Mouse (Mus musculus) liver, embryonic 15.5 days (tissue): ENCODE measurements around the gene Rps16. TPM values are rescaled to one million over a fixed set of nuclear protein-coding genes. Genes with fewer than 3 reads are reported as not detected.
"Not testable (repeated sequence)": the region's sequence is repeated elsewhere in the genome, so short reads cannot be mapped to it uniquely, and the experiment has no call there.

ENCODE experiments used
- ATAC-seq: fragments of 200-750 bp; cut with Nextera tagmentation; 2 replicates; pipeline ENCODE4 v1.8.0; 2017; ENCODE audit warnings: moderate number of reproducible peaks, mild to moderate bottlenecking, moderate library complexity; ENCODE audit not compliant: insufficient read depth
- H3K27ac ChIP-seq: fragments of 300-500 bp; sonication (generic); replicated peaks from 2 replicates; pipeline ENCODE4 v1.5.1; 2015; ENCODE audit warnings: mild to moderate bottlenecking, inconsistent platforms
- H3K27me3 ChIP-seq: fragments of 300-500 bp; sonication (generic); 2 replicates; pipeline ENCODE4 v1.6.1; 2015; ENCODE audit warnings: mild to moderate bottlenecking, inconsistent platforms
- H3K36me3 ChIP-seq: fragments of 300-500 bp; sonication (generic); replicated peaks from 2 replicates; pipeline ENCODE4 v1.6.1; 2015; ENCODE audit warnings: moderate library complexity, mild to moderate bottlenecking, inconsistent platforms
- H3K4me1 ChIP-seq: fragments of 300-500 bp; sonication (generic); replicated peaks from 2 replicates; pipeline ENCODE4 v1.6.1; 2015; ENCODE audit warnings: inconsistent platforms
- H3K4me2 ChIP-seq: fragments of 300-500 bp; sonication (generic); 2 replicates; pipeline ENCODE4 v1.6.1; 2015; ENCODE audit warnings: moderate library complexity, mild to moderate bottlenecking, inconsistent platforms
- H3K4me3 ChIP-seq: fragments of 300-500 bp; sonication (generic); replicated peaks from 2 replicates; pipeline ENCODE4 v1.5.1; 2015; ENCODE audit warnings: mild to moderate bottlenecking, inconsistent platforms
- H3K9ac ChIP-seq: fragments of 300-500 bp; sonication (generic); 2 replicates; pipeline ENCODE4 v1.6.1; 2015; ENCODE audit warnings: moderate library complexity, mild to moderate bottlenecking, inconsistent platforms
- H3K9me3 ChIP-seq: fragments of 300-500 bp; sonication (generic); replicated peaks from 2 replicates; pipeline ENCODE4 v1.6.1; 2016; ENCODE audit warnings: inconsistent platforms
- WGBS: fragments of 180-500 bp; shearing (Covaris S2); methylation state at CpG from one replicate; pipeline ENCODE4 v1.1.7; 2015; ENCODE audit warnings: mixed read lengths; ENCODE audit not compliant: insufficient replicate concordance; 5-methylcytosine and 5-hydroxymethylcytosine counted together
- polyA plus RNA-seq: library from polyadenylated mRNA; unstranded; fragments of >200 nt; fragmentation: Nextera tagmentation; extraction: Ambion mirVana; gene quantifications from 2 replicates; pipeline ENCODE4 v1.2.1, GENCODE M21; 2015

Gene Rps16
- polyA plus RNA-seq, 1 experiment from 2014 or later = 619 TPM

DNA sequence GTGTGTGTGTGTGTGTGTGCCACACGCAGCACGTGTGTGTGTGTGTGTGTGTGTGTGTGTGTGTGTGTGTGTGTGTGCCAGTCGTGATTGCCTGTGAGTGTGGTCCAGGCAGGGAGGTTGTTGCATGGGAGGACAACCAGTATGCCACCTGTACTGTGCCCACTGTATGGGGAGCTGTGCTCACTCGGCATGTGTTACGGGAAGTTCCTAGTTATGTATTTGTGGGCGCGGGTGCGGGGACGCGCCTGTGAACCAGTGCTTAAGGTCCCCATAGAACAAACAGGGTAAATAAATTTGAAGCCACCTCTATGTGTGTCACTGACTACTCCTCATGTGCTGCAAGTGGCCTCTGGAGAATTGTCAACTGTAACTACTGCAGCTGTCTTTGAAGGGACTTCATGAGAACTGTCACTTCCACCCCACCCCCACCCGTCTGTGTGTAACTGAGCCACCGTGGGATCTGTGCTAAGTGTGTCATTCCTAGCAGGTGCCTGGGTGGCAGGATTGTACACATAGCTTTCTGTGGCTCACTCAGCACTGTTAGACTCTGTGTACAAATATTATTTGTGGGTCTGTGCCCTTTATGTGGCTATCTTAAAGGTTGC, 32.0 kb downstream of the Rps16 start:
- H3K9ac ChIP-seq = peak overlapping the region; percentile 48
- ATAC-seq = peak; percentile 4
- H3K4me1 ChIP-seq = peaks cover 90% of the 10 kb centered on the region
- H3K9me3 ChIP-seq = no peaks in the 10 kb centered on the region
- peak overlapping the region; percentile 95 for H3K4me2 ChIP-seq
- peak overlapping the region; percentile 94 for H3K27ac ChIP-seq
- H3K27me3 ChIP-seq = no peaks in the 10 kb centered on the region
- H3K4me3 ChIP-seq = peak overlapping the region; percentile 57
- peaks cover 19% of the 10 kb centered on the region for H3K36me3 ChIP-seq
- 4% methylated on average over 12 of the region's 12 CpGs for WGBS

DNA sequence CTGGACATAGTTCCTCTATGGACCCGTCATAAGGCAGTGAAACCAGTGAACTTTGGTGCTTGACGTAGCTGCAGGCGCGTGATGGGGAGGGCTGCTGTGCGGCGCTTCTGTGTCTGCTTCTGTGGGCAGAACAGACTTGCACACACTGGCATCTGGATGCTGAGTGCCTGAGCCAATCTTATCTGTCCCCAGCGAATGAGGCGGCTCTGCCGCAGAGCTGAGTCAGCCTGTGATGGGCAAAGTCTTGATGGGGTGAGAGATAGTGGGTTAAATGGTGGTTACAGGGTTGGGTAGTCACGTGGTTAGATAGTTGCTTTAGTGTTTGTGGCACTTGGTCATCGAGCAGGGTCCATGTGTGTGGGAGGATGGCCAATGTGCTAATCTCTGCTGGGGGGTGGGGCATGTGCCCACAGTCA, 32.5 kb downstream of the Rps16 start:
- Histone ChIP-seq H3K27me3 (no peaks in the 10 kb centered on the region), H3K36me3 (peaks cover 18% of the 10 kb centered on the region), H3K27ac (peak overlapping the region; percentile 94), H3K9me3 (no peaks in the 10 kb centered on the region), H3K4me3 (peak overlapping the region; percentile 57), H3K4me1 (peaks cover 85% of the 10 kb centered on the region), H3K4me2 (peak overlapping the region; percentile 95), H3K9ac (peak overlapping the region; percentile 48)
- peak; percentile 53 for ATAC-seq
- under 1% methylated on average over 11 of the region's 11 CpGs for WGBS

DNA sequence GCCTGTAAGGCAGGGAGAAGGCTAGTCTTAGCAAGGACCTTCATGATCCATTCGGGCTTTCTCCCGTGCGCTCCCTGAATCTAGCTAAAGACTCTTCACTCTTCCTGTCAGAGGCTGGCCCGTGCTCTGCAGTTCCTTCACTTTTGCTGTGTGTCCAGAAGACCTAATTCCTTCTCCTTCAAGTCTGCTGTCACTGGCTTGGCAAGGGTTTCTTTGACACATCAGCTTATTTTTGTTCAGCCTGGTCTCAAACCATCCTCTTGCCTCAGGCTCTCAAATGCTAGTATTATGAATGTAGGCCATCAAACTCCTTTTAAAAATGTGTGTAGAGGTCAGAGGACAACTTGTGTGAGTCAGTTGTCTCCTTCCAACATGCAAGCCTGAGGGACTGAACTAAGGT, 33.2 kb downstream of the Rps16 start:
- peaks cover 22% of the 10 kb centered on the region for H3K36me3 ChIP-seq
- H3K9ac ChIP-seq = peak overlapping the region; percentile 15; the same call in 1 of the 2 replicates
- no peak overlapping the region for H3K4me3 ChIP-seq
- H3K4me2 ChIP-seq = peak overlapping the region; percentile 95
- no peak for ATAC-seq
- WGBS = 36% methylated on average over 4 of the region's 4 CpGs
- H3K9me3 ChIP-seq = no peaks in the 10 kb centered on the region
- H3K27me3 ChIP-seq = no peaks in the 10 kb centered on the region
- peak overlapping the region; percentile 94 for H3K27ac ChIP-seq
- H3K4me1 ChIP-seq = peaks cover 84% of the 10 kb centered on the region

DNA sequence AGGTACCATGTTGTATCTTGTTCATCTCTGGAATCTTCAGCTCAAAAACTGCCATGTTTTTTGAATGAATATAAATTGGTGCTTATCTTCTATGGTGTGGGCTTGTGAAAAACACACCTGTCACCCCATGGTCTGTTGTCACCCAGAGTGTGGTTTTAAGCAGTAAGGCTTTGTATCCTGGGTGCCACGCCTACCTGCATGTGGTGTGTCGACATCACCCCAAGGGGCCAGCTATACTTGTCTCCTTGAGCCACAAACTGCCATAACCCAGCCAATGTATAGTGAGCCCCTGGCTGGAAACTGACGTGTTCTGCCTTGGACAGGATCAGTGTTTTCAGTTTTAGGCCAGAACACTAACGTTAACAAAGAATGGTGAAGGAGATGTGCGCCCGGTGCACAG, 33.7 kb downstream of the Rps16 start:
- Histone ChIP-seq H3K27ac (peak overlapping the region; percentile 94), H3K9ac (no peak overlapping the region), H3K27me3 (no peaks in the 10 kb centered on the region), H3K4me1 (peaks cover 80% of the 10 kb centered on the region), H3K36me3 (peaks cover 28% of the 10 kb centered on the region), H3K4me3 (no peak overlapping the region), H3K4me2 (no peak overlapping the region; the same call in 1 of the 2 replicates), H3K9me3 (no peaks in the 10 kb centered on the region)
- WGBS = 50% methylated on average over 6 of the region's 6 CpGs
- no peak for ATAC-seq

DNA sequence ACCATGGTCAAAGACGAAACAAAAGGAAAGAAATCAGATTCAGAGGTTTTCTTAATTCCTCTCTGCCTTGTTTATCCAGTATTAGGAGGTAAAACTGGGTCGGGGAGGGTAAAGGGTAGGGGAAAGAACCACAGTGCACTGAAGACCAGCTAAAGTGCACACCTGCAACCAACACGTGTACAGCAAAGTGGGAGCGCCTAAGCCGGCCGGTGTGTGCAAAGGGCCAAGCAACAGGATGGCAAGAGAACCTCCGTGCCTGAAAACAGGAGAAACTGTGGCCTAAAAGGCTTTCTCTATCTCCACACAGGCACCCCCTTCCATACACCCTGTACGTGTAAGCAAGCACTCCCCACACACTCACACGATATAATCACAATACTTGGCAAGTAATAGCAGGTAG, 34.7 kb downstream of the Rps16 start:
- no peak for ATAC-seq
- Histone ChIP-seq H3K27ac (peak overlapping the region; percentile 62), H3K9me3 (no peaks in the 10 kb centered on the region), H3K4me1 (peaks cover 69% of the 10 kb centered on the region), H3K36me3 (peaks cover 38% of the 10 kb centered on the region), H3K4me2 (no peak overlapping the region), H3K4me3 (no peak overlapping the region), H3K27me3 (no peaks in the 10 kb centered on the region), H3K9ac (no peak overlapping the region)
- 77% methylated on average over 9 of the region's 9 CpGs for WGBS

DNA sequence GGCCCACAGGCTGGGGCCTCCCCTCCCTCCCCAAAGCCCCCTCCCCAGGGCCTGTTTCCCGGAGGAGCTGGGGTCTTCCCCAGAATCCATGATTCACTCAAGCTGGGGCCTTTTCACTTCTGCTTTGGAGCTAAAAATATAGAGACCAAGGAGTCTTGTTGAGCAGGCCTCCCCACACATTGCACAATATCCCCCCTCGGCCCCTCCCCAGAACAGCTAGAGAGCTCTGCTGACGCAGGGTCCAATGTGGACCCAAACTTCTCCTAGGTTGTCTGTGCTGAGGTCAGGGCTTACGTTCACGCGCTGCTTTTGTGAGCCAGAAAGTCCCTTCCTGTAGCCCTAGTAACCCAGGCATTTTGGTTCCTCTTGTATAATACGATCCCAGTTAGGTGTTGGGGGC, 35.6 kb downstream of the Rps16 start:
- H3K27me3 ChIP-seq = no peaks in the 10 kb centered on the region
- no peak overlapping the region for H3K4me3 ChIP-seq
- H3K36me3 ChIP-seq = peaks cover 45% of the 10 kb centered on the region
- no peak overlapping the region for H3K9ac ChIP-seq
- H3K9me3 ChIP-seq = no peaks in the 10 kb centered on the region
- WGBS = 41% methylated on average over 7 of the region's 7 CpGs
- H3K4me1 ChIP-seq = peaks cover 64% of the 10 kb centered on the region
- ATAC-seq = no peak
- peak overlapping the region; percentile 62 for H3K27ac ChIP-seq
- H3K4me2 ChIP-seq = no peak overlapping the region

DNA sequence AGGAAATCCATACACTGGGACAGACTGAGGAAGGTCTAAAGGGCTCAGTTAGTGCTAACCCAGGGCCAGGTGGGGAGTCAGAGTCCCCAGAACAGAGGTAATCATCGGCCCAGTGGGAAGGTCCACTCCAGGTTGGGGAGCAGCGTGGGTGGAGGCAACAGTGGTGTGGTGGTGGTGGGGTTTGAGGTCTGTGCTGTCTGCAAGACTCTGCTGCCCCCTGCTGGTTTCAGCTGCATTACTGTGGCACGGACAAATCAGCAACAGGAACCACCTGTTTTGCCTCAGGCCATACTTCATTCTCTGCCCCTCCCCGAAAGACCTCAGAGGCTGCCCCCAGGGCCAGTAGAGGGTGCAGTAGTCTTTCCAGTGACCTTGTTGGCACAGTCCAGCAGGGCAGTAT, 36.0 kb downstream of the Rps16 start:
- Histone ChIP-seq H3K36me3 (peaks cover 45% of the 10 kb centered on the region), H3K4me1 (peaks cover 64% of the 10 kb centered on the region), H3K27ac (peak overlapping the region; percentile 62), H3K9me3 (no peaks in the 10 kb centered on the region), H3K9ac (no peak overlapping the region), H3K4me2 (no peak overlapping the region), H3K4me3 (no peak overlapping the region), H3K27me3 (no peaks in the 10 kb centered on the region)
- 1% methylated on average over 4 of the region's 4 CpGs for WGBS
- peak; percentile 19 for ATAC-seq

DNA sequence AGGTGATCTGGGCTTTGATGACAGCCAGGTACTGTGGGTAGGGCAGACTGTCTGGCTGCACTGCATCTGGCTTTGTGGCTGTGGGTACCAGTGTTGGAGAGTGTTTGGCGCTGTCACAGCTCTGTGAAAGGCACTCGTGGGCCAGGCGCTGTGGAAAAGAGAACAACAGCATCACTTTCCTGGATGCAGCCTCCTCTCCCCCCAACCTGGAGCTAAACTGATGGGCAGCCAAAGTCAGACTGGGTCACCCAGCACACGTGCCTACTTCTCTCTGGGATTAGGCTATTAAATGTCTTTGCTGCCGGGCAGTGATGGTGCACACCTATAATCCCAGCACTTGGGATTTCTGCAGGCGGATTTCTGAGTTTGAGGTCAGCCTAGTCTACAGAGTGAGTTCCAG, 36.4 kb downstream of the Rps16 start:
- peaks cover 64% of the 10 kb centered on the region for H3K4me1 ChIP-seq
- not testable (repeated sequence) for H3K9me3 ChIP-seq, H3K9ac ChIP-seq, H3K27me3 ChIP-seq, ATAC-seq, H3K27ac ChIP-seq, H3K4me2 ChIP-seq, H3K4me3 ChIP-seq
- WGBS = 60% methylated on average over 6 of the region's 6 CpGs
- H3K36me3 ChIP-seq = peaks cover 45% of the 10 kb centered on the region

DNA sequence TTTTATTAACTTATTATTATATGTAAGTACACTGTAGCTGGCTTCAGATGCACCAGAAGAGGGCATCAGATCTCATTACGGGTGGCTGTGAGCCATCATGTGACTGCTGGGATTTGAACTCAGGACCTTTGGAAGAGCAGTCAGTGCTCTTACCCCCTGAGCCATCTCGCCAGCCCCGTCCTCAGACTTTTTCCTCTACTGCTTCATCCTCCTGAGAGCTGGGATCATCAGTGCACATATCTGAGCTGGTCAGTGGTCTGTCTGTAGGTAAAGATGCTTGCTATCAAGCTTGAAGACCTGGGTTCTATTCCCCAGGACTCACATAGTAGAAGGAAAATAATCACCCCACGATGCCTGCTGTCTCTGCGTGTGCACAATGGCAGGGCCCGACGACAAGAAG, 36.9 kb downstream of the Rps16 start:
- not testable (repeated sequence) for ATAC-seq, H3K4me3 ChIP-seq, H3K9me3 ChIP-seq, H3K27me3 ChIP-seq, H3K27ac ChIP-seq, H3K4me2 ChIP-seq, H3K9ac ChIP-seq
- H3K36me3 ChIP-seq = peaks cover 45% of the 10 kb centered on the region
- peaks cover 62% of the 10 kb centered on the region for H3K4me1 ChIP-seq
- WGBS = 62% methylated on average over 7 of the region's 7 CpGs

DNA sequence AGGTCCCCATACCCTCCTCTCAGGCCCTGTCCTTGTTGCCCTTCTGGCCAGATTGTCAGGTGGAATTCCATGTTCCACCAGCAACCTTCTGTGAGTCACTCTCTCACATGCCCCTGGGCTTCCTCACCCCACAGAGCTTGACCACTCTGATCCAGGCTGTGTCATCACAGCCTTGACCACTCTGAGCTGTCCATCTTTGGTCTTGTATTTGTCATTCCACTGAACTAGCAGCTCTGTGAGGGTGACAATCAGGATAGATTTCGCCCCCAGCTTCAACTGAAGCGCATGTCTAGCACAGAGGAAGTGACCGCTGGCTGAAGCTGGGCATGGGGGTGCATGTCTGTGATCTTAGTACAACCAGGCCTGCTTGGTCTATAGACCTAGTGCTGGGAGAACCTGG, 39.9 kb downstream of the Rps16 start:
- peaks cover 49% of the 10 kb centered on the region for H3K36me3 ChIP-seq
- ATAC-seq = no peak
- H3K4me1 ChIP-seq = peaks cover 50% of the 10 kb centered on the region

DNA sequence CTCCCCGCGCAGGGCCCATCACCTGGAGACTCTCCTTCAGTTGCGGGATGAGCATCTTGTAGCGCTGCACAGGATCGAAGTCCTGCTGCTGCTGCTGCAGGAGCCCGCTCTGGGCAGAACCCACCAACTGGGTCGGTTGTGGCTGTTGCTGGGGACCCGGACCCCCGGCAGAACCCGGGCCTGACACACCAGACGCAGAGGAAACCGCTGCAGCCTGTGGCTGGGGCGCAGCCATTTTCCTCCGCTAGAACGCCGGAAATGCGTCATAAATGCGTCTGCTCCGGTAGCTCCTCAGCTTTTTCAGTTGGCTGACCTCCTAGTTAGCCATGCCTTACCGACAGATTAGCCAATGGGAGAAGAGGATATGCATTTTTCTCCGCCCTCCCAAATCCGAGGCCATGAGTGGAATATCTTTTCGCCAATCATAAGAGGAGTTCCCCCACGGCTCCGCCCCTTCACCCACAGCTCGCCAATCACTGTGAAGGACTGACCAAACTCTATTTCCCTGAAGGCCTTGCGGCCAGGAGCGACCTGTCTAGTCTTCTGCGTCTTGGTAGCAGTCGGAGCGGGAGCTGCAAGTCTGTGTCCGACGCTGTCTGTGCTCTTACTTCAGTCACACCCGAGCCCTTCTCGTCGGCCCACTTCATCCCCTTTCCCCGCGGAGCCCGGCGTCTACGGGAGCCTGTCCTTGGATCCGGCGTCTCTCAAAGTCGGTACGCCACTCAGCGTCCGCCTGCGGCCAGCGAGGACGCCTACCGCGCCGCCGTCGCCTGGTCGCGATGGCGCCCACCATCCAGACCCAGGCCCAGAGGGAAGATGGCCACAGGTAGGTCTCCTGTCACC, 42.2 kb downstream of the Rps16 start, which contains the start of the genes Med29 and Paf1:
Med29 (minus strand) TSS at position 280 of the 843 bp plus-strand sequence.
Paf1 (plus strand) TSS at position 523 of the 843 bp plus-strand sequence.
- peak within 1 kb of the TSS; percentile 94 for H3K4me3 ChIP-seq
- H3K27ac ChIP-seq = peak within 1 kb of the TSS; percentile 84
- H3K4me2 ChIP-seq = peak within 1 kb of the TSS; percentile 98
- peak within 1 kb of the TSS; percentile 87 for H3K9ac ChIP-seq
- H3K27me3 ChIP-seq = no peaks in the 10 kb centered on the region
- H3K9me3 ChIP-seq = no peaks in the 10 kb centered on the region
- peak; percentile 97 for ATAC-seq
- peaks cover 37% of the 10 kb centered on the region for H3K4me1 ChIP-seq
- peaks cover 55% of the 10 kb centered on the region for H3K36me3 ChIP-seq
- WGBS = under 1% methylated on average over 58 of the region's 58 CpGs

More for the DNA sequence above, 39.9 kb downstream of the Rps16 start:
- H3K27ac ChIP-seq = no peak overlapping the region
- no peaks in the 10 kb centered on the region for H3K9me3 ChIP-seq
- H3K27me3 ChIP-seq = no peaks in the 10 kb centered on the region
- no peak overlapping the region for H3K9ac ChIP-seq
- WGBS = 74% methylated on average over 3 of the region's 3 CpGs
- H3K4me3 ChIP-seq = no peak overlapping the region
- no peak overlapping the region for H3K4me2 ChIP-seq
